Mouse (Mus musculus) left cerebral cortex, adult 11 months (tissue): Measurements from ENCODE around the gene Prdx6.
A peak's percentile ranks its signal among the peaks of the same experiment; 100 is the strongest.
"Not testable (repeated sequence)": the region's sequence is repeated elsewhere in the genome, so short reads cannot be mapped to it uniquely, and the experiment has no call there.

ENCODE experiments used
- DNase-seq: peaks from one replicate; pipeline ENCODE4 v3.0.0; 2022; ENCODE audit warnings: low spot score

The Prdx6 gene

GRCm38 (mm10) chr1:161251417-161252265 lies 622 bp upstream of the Prdx6 start:
- no peak for DNase-seq

GRCm38 (mm10) chr1:161250031-161250603 lies 902 bp downstream of the Prdx6 start:
- no peak for DNase-seq

- no peak for DNase-seq
These were observed 1.6 kb downstream of the Prdx6 start for GRCm38 (mm10) chr1:161249442-161249841.

- DNase-seq, result no peak
These were observed 2.3 kb downstream of the Prdx6 start for GRCm38 (mm10) chr1:161248685-161249084.

- DNase-seq, result no peak
These were observed 3.1 kb downstream of the Prdx6 start for GRCm38 (mm10) chr1:161247643-161248580.

- DNase-seq, result no peak
These were observed 3.8 kb downstream of the Prdx6 start for GRCm38 (mm10) chr1:161247176-161247575.

GRCm38 (mm10) chr1:161237750-161238149 lies 13.3 kb downstream of the Prdx6 start:
- DNase-seq, result no peak

- no peak for DNase-seq
These were observed 13.7 kb downstream of the Prdx6 start for GRCm38 (mm10) chr1:161237339-161237738.

- no peak for DNase-seq
These were observed 17.7 kb downstream of the Prdx6 start for GRCm38 (mm10) chr1:161233226-161233839.

GRCm38 (mm10) chr1:161232181-161232580 lies 18.8 kb downstream of the Prdx6 start:
- DNase-seq, result no peak

- DNase-seq, result peak; percentile 41
These were observed 26.2 kb downstream of the Prdx6 start for GRCm38 (mm10) chr1:161224837-161225236.

- DNase-seq, result no peak
These were observed 31.2 kb downstream of the Prdx6 start for GRCm38 (mm10) chr1:161219816-161220215.

GRCm38 (mm10) chr1:161214465-161214864 lies 36.6 kb downstream of the Prdx6 start:
- DNase-seq, result no peak

- DNase-seq, result no peak
These were observed 51.2 kb downstream of the Prdx6 start for GRCm38 (mm10) chr1:161199856-161200255.

- DNase-seq, result not testable (repeated sequence)
These were observed 54.7 kb downstream of the Prdx6 start for GRCm38 (mm10) chr1:161196364-161196763.

GRCm38 (mm10) chr1:161195541-161196351 lies 55.3 kb downstream of the Prdx6 start:
- DNase-seq, result peak; percentile 75

GRCm38 (mm10) chr1:161190253-161190910 lies 60.6 kb downstream of the Prdx6 start:
- no peak for DNase-seq
